Comparison of ENCODE assay signal across 12 mouse cellular contexts in genomic region chr5:126765037-126765707, GRCm38 (mm10).
DNase-seq lines count a peak whose midpoint lies in the region; ATAC-seq and TF ChIP-seq lines count a peak whose summit lies in the region.
"Had no signal": no experiment of that assay in that cellular context is flagged by ENCODE, and none has a peak within 500 bp of the region (broad histone marks: within the 10 kb centered on the region; RNA-seq: fewer than 3 reads in every experiment).

No protein-coding gene starts in this region.

- H3K27ac ChIP-seq in ES-E14 (ENCODE audit: insufficient read depth, low read depth, low read length, poor library complexity, severe bottlenecking): 0 out of 2 replicates have a peak overlapping the region, but pooled peaks have one; percentile 14
- no peak overlapping the region for H3K27ac ChIP-seq in forebrain, embryonic 15.5 days (replicated peaks)
- 0 out of 2 replicates have a peak overlapping the region, but pooled peaks have one; percentile 35 for H3K27ac ChIP-seq in midbrain, embryonic 11.5 days (ENCODE audit: low read depth, low read length)
- no peak overlapping the region for H3K27ac ChIP-seq in kidney, embryonic 15.5 days

- no peaks in the 10 kb centered on the region for H3K9me3 ChIP-seq in ES-E14 (ENCODE audit: control insufficient read depth, insufficient read depth, low read depth, low read length)
- no peaks in the 10 kb centered on the region for H3K9me3 ChIP-seq in forebrain, embryonic 15.5 days
- H3K9me3 ChIP-seq in midbrain, embryonic 11.5 days (ENCODE audit: control insufficient read depth, low read length): no peaks in the 10 kb centered on the region
- 0 out of 2 replicates have a peak, but pooled peaks cover 5% of the 10 kb centered on the region for H3K9me3 ChIP-seq in kidney, embryonic 15.5 days (replicated peaks)

- no peak overlapping the region for H3K4me3 ChIP-seq in ES-E14 (ENCODE audit: insufficient read depth in 1 of 2, low read depth in 1 of 2, low read length in 2 of 2, poor library complexity in 1 of 2, severe bottlenecking in 1 of 2)
- H3K4me3 ChIP-seq in forebrain, embryonic 15.5 days: no peak overlapping the region
- no peak overlapping the region for H3K4me3 ChIP-seq in midbrain, embryonic 11.5 days (ENCODE audit: low read depth, low read length)
- no peak overlapping the region for H3K4me3 ChIP-seq in kidney, embryonic 15.5 days (replicated peaks)

- WGBS in forebrain, embryonic 15.5 days: under 1% methylated on average over 4 of the region's 4 CpGs
- 6% methylated on average over 4 of the region's 4 CpGs for WGBS in midbrain, embryonic 11.5 days
- WGBS in kidney, embryonic 15.5 days: 18% methylated on average over 4 of the region's 4 CpGs

- H3K4me2 ChIP-seq in forebrain, embryonic 15.5 days (replicated peaks): no peak overlapping the region
- H3K4me2 ChIP-seq in midbrain, embryonic 11.5 days: no peak overlapping the region
- H3K4me2 ChIP-seq in kidney, embryonic 15.5 days: no peak overlapping the region

- peak; percentile 66 for ATAC-seq in forebrain, embryonic 15.5 days (replicated peaks)
- ATAC-seq in midbrain, embryonic 11.5 days (ENCODE audit: low FRiP score): peak; percentile 89
- no peak for ATAC-seq in kidney, embryonic 15.5 days (replicated peaks; ENCODE audit: low FRiP score)

- intact Hi-C loops in left cerebral cortex, postnatal 4 days (cut with DNase I): no loop called here

- H3K36me3 ChIP-seq in ES-E14 (ENCODE audit: control insufficient read depth, insufficient read depth, low read length, poor library complexity, severe bottlenecking): no peaks in the 10 kb centered on the region
- H3K36me3 ChIP-seq in forebrain, embryonic 15.5 days: no peaks in the 10 kb centered on the region
- no peaks in the 10 kb centered on the region for H3K36me3 ChIP-seq in midbrain, embryonic 11.5 days (ENCODE audit: control insufficient read depth, insufficient read depth, low read length)
- no peaks in the 10 kb centered on the region for H3K36me3 ChIP-seq in kidney, embryonic 15.5 days
- H3K36me3 ChIP-seq: G1E had no signal

- in situ Hi-C loops in ES-E14 (cut with MboI; ENCODE audit: low sequenced_read_pairs in 2 of 2, unreplicated experiment in 2 of 2): no loop called here

- DNase-seq in ES-E14 (ENCODE audit: low read depth, low spot score): peak; percentile 30
- peak; percentile 44 for DNase-seq in brain, adult 2 months (ENCODE audit: low read depth, low spot score)
- peak; percentile 93 for DNase-seq in midbrain, embryonic 11.5 days (ENCODE audit: low spot score, missing footprints)
- DNase-seq in c-Kit-positive CD71-positive TER-119-positive erythroid progenitor cells, embryonic 14.5 days (ENCODE audit: low spot score): no peak
- DNase-seq in left cerebral cortex, postnatal 4 days: no peak
- DNase-seq: cerebellum, adult 18-20 months; heart, adult 18-20 months; lung, postnatal 4 days; thymus, adult 2 months had no signal

- H3K9ac ChIP-seq in ES-E14 (ENCODE audit: insufficient read depth, low read depth, low read length, poor library complexity, severe bottlenecking): no peak overlapping the region
- no peak overlapping the region for H3K9ac ChIP-seq in forebrain, embryonic 15.5 days (replicated peaks)
- no peak overlapping the region for H3K9ac ChIP-seq in midbrain, embryonic 11.5 days (ENCODE audit: low read length)
- H3K9ac ChIP-seq in kidney, embryonic 15.5 days: no peak overlapping the region

- H3K4me1 ChIP-seq in ES-E14 (ENCODE audit: control insufficient read depth in 2 of 2, insufficient read depth in 2 of 2, low read length in 2 of 2, poor library complexity in 1 of 2): peaks cover 2 to 7% of the 10 kb centered on the region in 2 experiments; a peak in 1 of 4 replicates
- H3K4me1 ChIP-seq in forebrain, embryonic 15.5 days: no peaks in the 10 kb centered on the region
- peaks cover 10% of the 10 kb centered on the region for H3K4me1 ChIP-seq in midbrain, embryonic 11.5 days (ENCODE audit: control insufficient read depth, insufficient read depth, low read length)
- no peaks in the 10 kb centered on the region for H3K4me1 ChIP-seq in kidney, embryonic 15.5 days

- H3K27me3 ChIP-seq in forebrain, embryonic 15.5 days: peaks cover 4% of the 10 kb centered on the region; the same call in 1 of the 2 replicates
- no peaks in the 10 kb centered on the region for H3K27me3 ChIP-seq in midbrain, embryonic 11.5 days (ENCODE audit: control insufficient read depth, insufficient read depth, low read length)
- peaks cover 14% of the 10 kb centered on the region; the same call in 1 of the 2 replicates for H3K27me3 ChIP-seq in kidney, embryonic 15.5 days

TF ChIP-seq in ES-E14, 5 proteins besides CTCF, POLR2A, EP300 and RAD21:
- TF ChIP-seq CHD2 (IDR thresholded peaks at IDR 0.05; ENCODE audit: low read depth, low read length) (no peak), ZC3H11A (IDR thresholded peaks at IDR 0.05; ENCODE audit: borderline replicate concordance, low read depth, low read length) (no peak), HCFC1 (IDR thresholded peaks at IDR 0.05; ENCODE audit: borderline replicate concordance, insufficient read depth, low read length) (0 out of 2 replicates have a peak, but pooled peaks have one; percentile 16), MAFK (IDR thresholded peaks at IDR 0.05; ENCODE audit: insufficient read depth, low read depth, low read length) (peak; percentile 28; the same call in 1 of the 2 replicates), ZNF384 (IDR thresholded peaks at IDR 0.05; ENCODE audit: low read depth, low read length) (no peak)

Comparison
In these comparisons a context has a peak if more than half of its experiments do, and no peak if none do; other contexts are left out.
1. DNase-seq: peak in ES-E14 (single experiment), brain, adult 2 months (single experiment) and midbrain, embryonic 11.5 days (single experiment); none in c-Kit-positive CD71-positive TER-119-positive erythroid progenitor cells, embryonic 14.5 days (single experiment) and left cerebral cortex, postnatal 4 days (single experiment).
2. H3K27ac ChIP-seq: peak in ES-E14 (single experiment) and midbrain, embryonic 11.5 days (single experiment); none in forebrain, embryonic 15.5 days (single experiment) and kidney, embryonic 15.5 days (single experiment).